Mouse (Mus musculus) stomach, embryonic 14.5 days (tissue): Measurements from ENCODE around the gene Itgb3. TPM values are rescaled to one million over a fixed set of nuclear protein-coding genes. Genes with fewer than 3 reads are reported as not detected.

Experiments used
- ATAC-seq: fragments of 200-750 bp; cut with Nextera tagmentation; 2 replicates; pipeline ENCODE4 v1.8.0; 2017; ENCODE audit warnings: low read depth, moderate TSS enrichment; ENCODE audit not compliant: insufficient number of reproducible peaks, insufficient read depth, low FRiP score
- H3K27ac ChIP-seq: fragments of 300-500 bp; sonication (generic); 2 replicates; pipeline ENCODE4 v1.5.1; 2014; ENCODE audit warnings: mild to moderate bottlenecking, low read length, moderate library complexity, mixed read lengths
- H3K27me3 ChIP-seq: fragments of 300-500 bp; sonication (generic); 2 replicates; pipeline ENCODE4 v1.6.1; 2014; ENCODE audit warnings: low read length, control low read depth, mixed read lengths; ENCODE audit not compliant: control insufficient read depth, insufficient read depth
- H3K36me3 ChIP-seq: fragments of 300-500 bp; sonication (generic); 2 replicates; pipeline ENCODE4 v1.6.1; 2014; ENCODE audit warnings: mild to moderate bottlenecking, control low read depth, low read length, moderate library complexity, mixed read lengths; ENCODE audit not compliant: control insufficient read depth, insufficient read depth
- H3K4me1 ChIP-seq: fragments of 300-500 bp; sonication (generic); 2 replicates; pipeline ENCODE4 v1.6.1; 2014; ENCODE audit warnings: low read length, control low read depth, mixed read lengths; ENCODE audit not compliant: control insufficient read depth, insufficient read depth
- H3K4me2 ChIP-seq: fragments of 300-500 bp; sonication (generic); replicated peaks from 2 replicates; pipeline ENCODE4 v1.6.1; 2014; ENCODE audit warnings: low read depth, low read length, control low read depth
- H3K4me3 ChIP-seq: fragments of 300-500 bp; sonication (generic); 2 replicates; pipeline ENCODE4 v1.5.1; 2014; ENCODE audit warnings: low read depth, low read length, control low read depth
- H3K9ac ChIP-seq: fragments of 300-500 bp; sonication (generic); replicated peaks from 2 replicates; pipeline ENCODE4 v1.6.1; 2014; ENCODE audit warnings: low read depth, mild to moderate bottlenecking, control low read depth, low read length, moderate library complexity, mixed read lengths
- H3K9me3 ChIP-seq: fragments of 300-500 bp; sonication (generic); 2 replicates; pipeline ENCODE4 v1.6.1; 2016; ENCODE audit warnings: low read depth, low read length, control low read depth; ENCODE audit not compliant: control insufficient read depth
- WGBS: fragments of 180-500 bp; shearing (Covaris S2); extraction: QIAGEN DNeasy Blood & Tissue Kit; methylation state at CpG from one replicate; pipeline ENCODE4 v1.1.7; 2014; 5-methylcytosine and 5-hydroxymethylcytosine counted together
- polyA plus RNA-seq: library from polyadenylated mRNA; unstranded; fragments of >200 nt; fragmentation: Nextera tagmentation; extraction: Ambion mirVana; gene quantifications from 2 replicates; pipeline ENCODE4 v1.2.1, GENCODE M21; 2014

Itgb3 gene
- polyA plus RNA-seq, 1 experiment from 2014 or later: 3.1 TPM

DNA sequence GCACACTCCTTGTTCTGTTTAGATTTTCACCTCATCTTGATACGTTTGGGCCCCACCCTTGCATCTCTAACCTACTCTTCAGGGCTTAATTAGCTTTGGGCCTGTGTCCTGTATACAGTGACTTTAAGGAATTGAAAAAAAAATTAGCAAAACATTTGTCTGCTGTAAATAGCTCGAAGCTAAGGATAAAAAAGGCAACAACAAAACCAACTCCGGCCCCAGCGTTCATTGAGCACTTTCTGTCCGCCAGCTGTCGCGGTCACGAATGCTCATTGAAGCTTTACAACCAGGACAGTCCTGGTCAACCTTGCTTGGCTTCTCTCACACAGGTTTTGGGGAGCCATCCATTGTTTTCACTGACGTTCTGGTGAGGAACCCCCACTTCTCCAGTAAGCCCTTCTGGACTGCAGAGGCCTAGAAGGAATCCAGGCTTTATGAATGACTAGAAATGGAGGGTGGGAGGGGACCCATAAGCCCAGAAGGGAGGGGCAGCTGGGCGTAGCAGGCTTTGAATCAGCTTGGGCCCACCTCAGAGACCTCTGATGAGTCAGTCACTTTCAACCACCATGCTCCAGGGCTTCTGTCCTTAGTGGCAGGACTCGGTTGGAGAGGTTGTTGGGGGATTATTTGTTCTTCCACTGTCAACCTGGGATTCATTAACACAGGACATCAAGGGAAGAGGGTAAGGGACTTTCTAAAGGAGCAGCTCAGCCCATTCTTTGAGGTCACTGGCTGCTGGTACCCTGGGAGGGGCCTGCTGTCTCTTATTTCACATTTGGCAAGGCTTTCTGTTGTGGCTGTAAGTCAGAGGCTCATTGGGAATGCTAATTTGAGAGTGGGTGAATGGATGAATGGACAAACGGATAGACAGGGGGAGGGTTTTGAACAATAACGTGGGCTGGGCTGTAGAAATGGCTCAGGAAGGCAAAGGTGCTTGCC, 11.6 kb downstream of the Itgb3 start:
- WGBS: 74% methylated on average over 13 of the region's 13 CpGs
- Histone ChIP-seq H3K4me2 (no peak overlapping the region), H3K4me3 (no peak overlapping the region), H3K9me3 (no peaks in the 10 kb centered on the region), H3K36me3 (no peaks in the 10 kb centered on the region), H3K27ac (no peak overlapping the region), H3K27me3 (no peaks in the 10 kb centered on the region), H3K9ac (no peak overlapping the region), H3K4me1 (0 out of 2 replicates have a peak, but pooled peaks cover 3% of the 10 kb centered on the region)
- no peak for ATAC-seq

DNA sequence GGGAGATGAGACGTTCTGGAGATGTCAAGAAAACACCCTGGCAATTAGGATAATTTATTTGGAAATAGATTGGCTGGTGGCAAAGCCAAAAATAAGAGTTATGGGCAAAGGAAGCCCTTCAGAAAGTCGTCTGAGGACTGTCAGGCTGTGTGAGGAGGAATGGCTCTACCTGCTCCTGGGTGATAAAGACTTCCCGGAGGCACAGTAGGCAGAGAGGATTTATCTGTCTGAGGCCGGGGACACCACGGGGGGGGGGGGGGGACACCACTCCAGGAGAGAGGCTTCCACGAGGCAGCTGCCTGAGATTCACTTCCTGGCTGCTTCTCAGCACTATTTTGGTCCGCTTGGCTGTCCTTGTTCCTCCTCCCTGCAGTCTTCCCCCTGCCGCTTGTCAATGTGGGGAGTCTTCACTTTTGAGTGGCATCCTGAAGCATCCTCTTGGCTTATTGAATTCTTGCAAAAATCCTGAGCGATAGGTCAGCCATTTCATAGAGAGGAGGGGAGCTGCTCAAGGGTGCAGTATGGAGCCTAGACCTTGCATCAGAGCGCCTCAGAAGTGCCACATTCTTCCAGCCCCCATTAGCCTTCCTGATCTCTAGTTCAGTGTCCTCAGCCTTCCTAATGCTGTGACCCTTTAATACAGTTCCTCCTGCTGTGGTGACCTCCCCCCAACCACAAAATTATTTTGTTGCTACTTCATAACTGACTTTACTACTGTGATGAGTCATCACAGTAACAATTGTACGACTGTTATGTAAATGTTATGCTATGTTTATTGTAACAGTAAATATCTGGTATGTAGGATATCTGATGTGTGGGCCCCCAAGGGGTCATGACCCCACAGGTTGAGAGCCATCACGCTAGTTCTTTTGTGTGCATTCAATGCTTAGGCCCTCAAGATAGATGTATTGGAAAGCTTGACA, 14.5 kb downstream of the Itgb3 start:
- no peak overlapping the region for H3K4me2 ChIP-seq
- WGBS: 36% methylated on average over 10 of the region's 12 CpGs
- no peak overlapping the region for H3K27ac ChIP-seq
- no peak overlapping the region for H3K4me3 ChIP-seq
- H3K9ac ChIP-seq: no peak overlapping the region
- no peaks in the 10 kb centered on the region for H3K27me3 ChIP-seq
- no peak for ATAC-seq
- peaks cover 12% of the 10 kb centered on the region; the same call in 1 of the 2 replicates for H3K4me1 ChIP-seq
- no peaks in the 10 kb centered on the region for H3K9me3 ChIP-seq
- H3K36me3 ChIP-seq: no peaks in the 10 kb centered on the region

DNA sequence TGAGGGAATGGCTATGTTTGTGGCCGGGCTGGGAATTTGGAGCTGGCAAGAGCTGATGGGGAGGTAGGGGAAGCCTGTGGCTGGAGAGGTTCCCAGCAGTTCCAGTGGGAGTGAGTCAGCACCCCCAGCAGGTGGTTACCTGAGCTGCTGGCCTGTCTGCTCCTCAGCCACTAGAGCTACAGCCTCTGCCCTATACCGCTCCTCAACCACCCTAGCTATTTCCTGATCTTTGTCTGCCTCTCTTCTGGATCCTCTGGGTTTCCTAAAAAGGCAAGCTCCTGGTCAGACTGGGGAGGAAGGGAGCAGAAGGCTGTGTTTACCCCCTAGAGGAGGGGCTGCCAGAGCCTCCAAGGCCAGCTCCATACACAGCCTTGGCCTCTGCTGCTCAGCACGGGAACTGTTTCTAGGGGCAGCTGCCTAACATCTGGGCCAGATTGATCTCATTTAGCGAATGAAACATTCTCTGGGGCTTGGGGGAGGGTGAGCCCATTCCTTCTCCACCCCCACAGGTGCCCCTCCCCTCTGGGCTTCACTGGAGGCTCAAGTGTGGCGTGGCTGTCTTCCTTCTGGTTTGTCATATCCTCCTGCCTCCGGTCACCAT, 17.1 kb downstream of the Itgb3 start:
- peak overlapping the region; percentile 76 for H3K27ac ChIP-seq
- H3K4me2 ChIP-seq: no peak overlapping the region
- H3K9ac ChIP-seq: no peak overlapping the region
- peaks cover 12% of the 10 kb centered on the region; the same call in 1 of the 2 replicates for H3K4me1 ChIP-seq
- H3K27me3 ChIP-seq: no peaks in the 10 kb centered on the region
- H3K9me3 ChIP-seq: no peaks in the 10 kb centered on the region
- ATAC-seq: peak; percentile 73
- H3K4me3 ChIP-seq: no peak overlapping the region
- no peaks in the 10 kb centered on the region for H3K36me3 ChIP-seq
- WGBS: 28% methylated on average over 6 of the region's 6 CpGs

DNA sequence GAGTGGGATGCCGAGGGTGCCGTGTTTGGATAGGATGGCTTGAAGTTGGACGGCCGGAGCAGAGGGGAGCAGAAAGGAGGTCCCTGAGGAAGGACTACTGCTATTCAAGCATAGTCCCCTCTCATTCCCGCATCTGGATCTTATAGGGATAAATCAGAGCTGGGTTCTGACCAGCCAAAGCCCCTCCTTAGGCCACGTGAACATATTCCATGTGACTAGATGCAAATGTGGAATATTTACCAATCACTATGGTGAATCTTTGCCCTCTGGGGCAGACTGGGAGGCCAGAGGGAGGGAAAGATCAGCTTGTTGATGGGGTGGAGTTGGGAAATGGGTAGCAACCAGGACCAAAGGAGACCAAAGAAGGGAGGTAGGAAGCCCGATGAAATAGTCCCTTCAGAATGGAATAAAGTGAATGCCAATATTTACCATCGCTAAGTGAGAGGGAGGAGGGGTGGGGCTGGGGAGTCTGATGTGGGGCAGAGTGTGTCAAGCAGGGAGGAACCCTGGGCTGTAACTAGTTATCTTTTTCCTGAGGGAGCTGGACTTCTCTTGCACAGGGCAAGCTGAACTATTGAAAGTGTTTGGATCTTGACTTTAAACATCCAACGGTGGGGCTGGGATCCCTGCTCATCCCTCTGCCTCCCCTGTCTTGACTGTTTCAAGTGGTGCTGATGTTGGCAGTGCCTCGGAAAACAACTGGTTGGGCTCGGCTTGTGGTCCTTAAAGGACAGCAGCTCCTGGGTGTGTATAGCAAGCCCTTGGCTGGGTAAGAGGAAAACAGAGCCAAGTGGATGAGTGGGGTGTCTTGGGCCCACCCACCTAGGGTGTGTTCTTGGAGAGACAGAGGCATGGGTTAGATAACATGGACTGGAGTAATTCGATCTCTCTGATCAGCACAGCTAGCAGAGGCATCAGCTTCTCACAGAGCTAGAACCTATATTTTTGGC, 17.9 kb downstream of the Itgb3 start:
- peak overlapping the region; percentile 76 for H3K27ac ChIP-seq
- H3K4me1 ChIP-seq: peaks cover 12% of the 10 kb centered on the region; the same call in 1 of the 2 replicates
- ATAC-seq: peak; percentile 65; the same call in 1 of the 2 replicates
- no peaks in the 10 kb centered on the region for H3K36me3 ChIP-seq
- no peak overlapping the region for H3K9ac ChIP-seq
- no peak overlapping the region for H3K4me2 ChIP-seq
- 29% methylated on average over 12 of the region's 12 CpGs for WGBS
- H3K4me3 ChIP-seq: no peak overlapping the region
- no peaks in the 10 kb centered on the region for H3K27me3 ChIP-seq
- H3K9me3 ChIP-seq: no peaks in the 10 kb centered on the region

DNA sequence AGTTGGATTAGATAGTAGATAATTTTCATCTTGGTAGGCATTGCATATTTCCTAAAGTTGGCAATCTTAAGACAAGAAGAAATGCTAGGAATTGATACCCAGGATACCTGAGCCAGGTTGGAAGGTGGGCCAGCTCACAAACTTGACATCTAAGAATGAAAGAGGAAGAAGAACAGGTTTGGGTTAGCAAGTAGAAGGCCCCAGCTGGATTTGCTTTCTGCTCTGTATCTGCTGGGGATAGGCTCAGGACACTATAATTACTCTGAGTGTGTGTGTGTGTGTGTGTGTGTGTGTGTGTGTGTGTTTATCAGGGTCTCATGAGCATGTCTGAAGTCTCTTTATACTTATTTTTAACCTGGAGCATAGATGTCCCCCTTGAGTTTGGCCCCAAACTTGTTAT, 18.8 kb downstream of the Itgb3 start:
- Histone ChIP-seq H3K4me2 (no peak overlapping the region), H3K36me3 (no peaks in the 10 kb centered on the region), H3K4me3 (no peak overlapping the region), H3K9me3 (no peaks in the 10 kb centered on the region), H3K4me1 (peaks cover 12% of the 10 kb centered on the region; the same call in 1 of the 2 replicates), H3K27me3 (no peaks in the 10 kb centered on the region), H3K9ac (no peak overlapping the region), H3K27ac (peak overlapping the region; percentile 76; the same call in 1 of the 2 replicates)
- ATAC-seq: no peak

DNA sequence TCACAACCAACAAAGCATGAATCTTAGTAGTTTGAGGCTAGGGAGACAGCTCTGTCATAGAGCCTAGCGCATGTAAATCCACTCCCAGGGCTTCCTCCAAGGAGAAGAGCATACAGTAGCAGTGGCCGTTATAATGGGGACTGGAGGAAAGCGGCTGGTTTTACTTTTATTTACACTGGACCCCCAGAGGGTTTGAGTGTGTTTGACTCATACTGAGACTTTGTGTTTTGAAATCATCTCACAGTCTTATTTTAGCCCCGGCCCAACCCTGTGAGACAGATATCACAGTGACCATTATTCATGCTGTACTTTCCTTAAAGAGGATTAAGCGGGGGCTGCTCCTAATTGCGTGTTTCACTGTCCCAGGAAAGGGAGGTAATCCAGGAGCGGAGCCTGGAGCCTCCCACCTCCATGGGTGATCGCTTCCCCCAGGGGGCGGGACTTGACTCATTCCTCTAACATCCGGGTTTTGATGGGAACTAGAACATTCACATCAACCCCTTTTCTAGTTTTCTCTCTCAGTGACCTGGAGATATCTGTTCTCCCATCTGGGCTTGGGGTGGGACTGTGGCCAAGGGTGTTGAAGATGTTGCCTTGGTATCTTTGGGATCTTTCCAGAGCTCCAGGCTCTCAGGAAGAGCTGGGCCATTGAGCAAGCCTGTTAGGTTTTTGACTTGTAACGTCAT, 20.0 kb downstream of the Itgb3 start:
- no peak overlapping the region for H3K9ac ChIP-seq
- no peaks in the 10 kb centered on the region for H3K27me3 ChIP-seq
- no peaks in the 10 kb centered on the region for H3K9me3 ChIP-seq
- no peak overlapping the region for H3K27ac ChIP-seq
- H3K4me2 ChIP-seq: no peak overlapping the region
- ATAC-seq: no peak
- H3K36me3 ChIP-seq: no peaks in the 10 kb centered on the region
- peaks cover 12% of the 10 kb centered on the region; the same call in 1 of the 2 replicates for H3K4me1 ChIP-seq
- WGBS: 47% methylated on average over 11 of the region's 11 CpGs
- no peak overlapping the region for H3K4me3 ChIP-seq

DNA sequence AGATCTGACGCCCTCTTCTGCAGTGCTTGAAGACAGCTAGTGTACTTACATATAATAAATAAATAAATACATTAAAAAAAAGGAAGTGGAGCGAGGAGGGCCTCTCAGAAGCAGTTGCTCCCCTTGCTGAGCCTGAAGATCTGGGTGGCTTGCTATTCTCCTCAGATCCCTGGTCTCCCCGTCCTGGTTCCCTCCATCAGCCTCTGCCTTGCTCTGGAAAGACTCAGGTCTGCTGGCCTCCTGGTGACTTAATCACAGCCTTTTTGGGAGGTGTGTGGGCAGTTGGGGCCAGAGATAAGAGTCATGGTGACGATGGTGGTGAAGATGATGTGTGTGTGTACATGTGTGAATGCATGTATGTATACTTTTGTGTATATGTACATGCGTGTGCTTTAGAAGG, 20.8 kb downstream of the Itgb3 start:
- no peak overlapping the region for H3K9ac ChIP-seq
- WGBS: 88% methylated on average over 5 of the region's 5 CpGs
- no peaks in the 10 kb centered on the region for H3K9me3 ChIP-seq
- H3K4me3 ChIP-seq: no peak overlapping the region
- no peaks in the 10 kb centered on the region for H3K36me3 ChIP-seq
- H3K27ac ChIP-seq: no peak overlapping the region
- H3K4me1 ChIP-seq: peaks cover 12% of the 10 kb centered on the region; the same call in 1 of the 2 replicates
- no peak for ATAC-seq
- no peak overlapping the region for H3K4me2 ChIP-seq
- no peaks in the 10 kb centered on the region for H3K27me3 ChIP-seq
